Mouse (Mus musculus): ENCODE data around the gene Syne1. TPM values are rescaled to one million over a fixed set of nuclear protein-coding genes. Genes with fewer than 3 reads are reported as not detected.

Syne1 gene
- polyA plus RNA-seq, 1 experiment from 2014 or later, result 7.8 TPM

GRCm38 (mm10) chr10:4993802-4994201, 557.5 kb downstream of the Syne1 start:
- Histone ChIP-seq H3K27me3 (replicated peaks) (no peaks in the 10 kb centered on the region), H3K36me3 (no peaks in the 10 kb centered on the region), H3K4me1 (no peaks in the 10 kb centered on the region), H3K9ac (no peak overlapping the region), H3K4me3 (replicated peaks) (no peak overlapping the region), H3K27ac (no peak overlapping the region), H3K9me3 (no peaks in the 10 kb centered on the region), H3K4me2 (no peak overlapping the region)
- ATAC-seq (ENCODE audit: insufficient read depth, low FRiP score, low read depth), result no peak
- 62% methylated on average over 3 of the region's 3 CpGs for WGBS

- Histone ChIP-seq H3K9ac (no peak overlapping the region), H3K9me3 (0 out of 2 replicates have a peak, but pooled peaks cover 3% of the 10 kb centered on the region), H3K27ac (no peak overlapping the region), H3K4me2 (no peak overlapping the region), H3K4me3 (replicated peaks) (no peak overlapping the region), H3K4me1 (no peaks in the 10 kb centered on the region), H3K36me3 (no peaks in the 10 kb centered on the region), H3K27me3 (replicated peaks) (no peaks in the 10 kb centered on the region)
- ATAC-seq (ENCODE audit: insufficient read depth, low FRiP score, low read depth), result no peak
- WGBS, result 71% methylated on average over 2 of the region's 2 CpGs
Measured at GRCm38 (mm10) chr10:4983919-4984318, 567.4 kb downstream of the Syne1 start.

GRCm38 (mm10) chr10:4977374-4977773, 573.9 kb downstream of the Syne1 start:
- Histone ChIP-seq H3K27ac (no peak overlapping the region), H3K4me3 (replicated peaks) (no peak overlapping the region), H3K36me3 (no peaks in the 10 kb centered on the region), H3K4me1 (no peaks in the 10 kb centered on the region), H3K9me3 (no peaks in the 10 kb centered on the region), H3K4me2 (no peak overlapping the region), H3K9ac (no peak overlapping the region), H3K27me3 (replicated peaks) (no peaks in the 10 kb centered on the region)
- WGBS, result 84% methylated on average over 3 of the region's 3 CpGs
- ATAC-seq (ENCODE audit: insufficient read depth, low FRiP score, low read depth), result no peak

GRCm38 (mm10) chr10:4976557-4976956, 574.7 kb downstream of the Syne1 start:
- H3K36me3 ChIP-seq, result no peaks in the 10 kb centered on the region
- no peak overlapping the region for H3K4me2 ChIP-seq
- H3K27me3 ChIP-seq (replicated peaks), result no peaks in the 10 kb centered on the region
- no peak overlapping the region for H3K27ac ChIP-seq
- no peak for ATAC-seq (ENCODE audit: insufficient read depth, low FRiP score, low read depth)
- no peaks in the 10 kb centered on the region for H3K9me3 ChIP-seq
- no peak overlapping the region for H3K4me3 ChIP-seq (replicated peaks)
- H3K4me1 ChIP-seq, result no peaks in the 10 kb centered on the region
- 94% methylated on average over 2 of the region's 2 CpGs for WGBS
- no peak overlapping the region for H3K9ac ChIP-seq

- H3K9me3 ChIP-seq, result no peaks in the 10 kb centered on the region
- H3K27ac ChIP-seq, result no peak overlapping the region
- H3K27me3 ChIP-seq (replicated peaks), result no peaks in the 10 kb centered on the region
- H3K4me2 ChIP-seq, result no peak overlapping the region
- no peaks in the 10 kb centered on the region for H3K36me3 ChIP-seq
- ATAC-seq (ENCODE audit: insufficient read depth, low FRiP score, low read depth), result no peak
- no peak overlapping the region for H3K4me3 ChIP-seq (replicated peaks)
- H3K4me1 ChIP-seq, result no peaks in the 10 kb centered on the region
- 82% methylated on average over 4 of the region's 4 CpGs for WGBS
- no peak overlapping the region for H3K9ac ChIP-seq
Measured at GRCm38 (mm10) chr10:4974246-4974645, 577.0 kb downstream of the Syne1 start.

GRCm38 (mm10) chr10:4972026-4972425, 579.3 kb downstream of the Syne1 start:
- 22% methylated on average over 2 of the region's 2 CpGs for WGBS
- H3K9ac ChIP-seq, result no peak overlapping the region
- H3K27ac ChIP-seq, result no peak overlapping the region

GRCm38 (mm10) chr10:4971586-4971985, 579.7 kb downstream of the Syne1 start:
- Histone ChIP-seq H3K27ac (no peak overlapping the region), H3K9ac (no peak overlapping the region), H3K27me3 (replicated peaks) (no peaks in the 10 kb centered on the region), H3K4me1 (no peaks in the 10 kb centered on the region), H3K36me3 (no peaks in the 10 kb centered on the region), H3K9me3 (no peaks in the 10 kb centered on the region), H3K4me3 (replicated peaks) (no peak overlapping the region), H3K4me2 (no peak overlapping the region)
- no peak for ATAC-seq (ENCODE audit: insufficient read depth, low FRiP score, low read depth)

More at GRCm38 (mm10) chr10:4972026-4972425, 579.3 kb downstream of the Syne1 start:
- H3K36me3 ChIP-seq, result no peaks in the 10 kb centered on the region
- H3K4me2 ChIP-seq, result no peak overlapping the region
- no peak overlapping the region for H3K4me3 ChIP-seq (replicated peaks)
- H3K9me3 ChIP-seq, result no peaks in the 10 kb centered on the region
- no peak for ATAC-seq (ENCODE audit: insufficient read depth, low FRiP score, low read depth)
- no peaks in the 10 kb centered on the region for H3K27me3 ChIP-seq (replicated peaks)
- H3K4me1 ChIP-seq, result no peaks in the 10 kb centered on the region

- Histone ChIP-seq H3K4me3 (replicated peaks) (no peak overlapping the region), H3K27me3 (replicated peaks) (no peaks in the 10 kb centered on the region), H3K9ac (no peak overlapping the region), H3K9me3 (no peaks in the 10 kb centered on the region), H3K27ac (no peak overlapping the region), H3K36me3 (no peaks in the 10 kb centered on the region), H3K4me1 (no peaks in the 10 kb centered on the region), H3K4me2 (no peak overlapping the region)
- WGBS, result 41% methylated on average over 7 of the region's 7 CpGs
- no peak for ATAC-seq (ENCODE audit: insufficient read depth, low FRiP score, low read depth)
Measured at GRCm38 (mm10) chr10:4971156-4971555, 580.1 kb downstream of the Syne1 start.

Other genes with a start within 250 kb of the Syne1 start
- gene Myct1, start 42.3 kb upstream of the Syne1 start, polyA plus RNA-seq (2015; fragmentation: Nextera tagmentation; extraction: Ambion mirVana), result 4.4 and 4.7 TPM in 2 replicates
- 19.2 and 23.4 TPM in 2 replicates for gene Vip, start 87.7 kb upstream of the Syne1 start, polyA plus RNA-seq (2015; fragmentation: Nextera tagmentation; extraction: Ambion mirVana)